Mouse (Mus musculus) forebrain, postnatal 0 days (tissue): Measurements from ENCODE around the gene BC049715. TPM values are rescaled to one million over a fixed set of nuclear protein-coding genes. Genes with fewer than 3 reads are reported as not detected.
A peak's percentile ranks its signal among the peaks of the same experiment; 100 is the strongest.
"Not testable (repeated sequence)": the region's sequence is repeated elsewhere in the genome, so short reads cannot be mapped to it uniquely, and the experiment has no call there.

ENCODE experiments used
- ATAC-seq: fragments of 200-750 bp; cut with Nextera tagmentation; 2 replicates; pipeline ENCODE4 v1.8.0; 2017; ENCODE audit warnings: mild to moderate bottlenecking, moderate library complexity
- DNase-seq: peaks from one replicate; pipeline ENCODE4 v3.0.0-alpha.2; 2015
- H3K27ac ChIP-seq: fragments of 300-500 bp; sonication (generic); 2 replicates; pipeline ENCODE4 v1.5.1; 2014; ENCODE audit warnings: low read depth, mild to moderate bottlenecking, antibody characterized with exemption, low read length, moderate library complexity, mixed read lengths
- H3K27me3 ChIP-seq: fragments of 300-500 bp; sonication (generic); 2 replicates; pipeline ENCODE4 v1.6.1; 2014; ENCODE audit warnings: mild to moderate bottlenecking, low read length, mixed read lengths; ENCODE audit not compliant: insufficient read depth
- H3K36me3 ChIP-seq: fragments of 300-500 bp; sonication (generic); 2 replicates; pipeline ENCODE4 v1.6.1; 2014; ENCODE audit warnings: mild to moderate bottlenecking, moderate library complexity; ENCODE audit not compliant: insufficient read depth
- H3K4me1 ChIP-seq: fragments of 300-500 bp; sonication (generic); 2 replicates; pipeline ENCODE4 v1.6.1; 2014; ENCODE audit warnings: antibody characterized with exemption; ENCODE audit not compliant: insufficient read depth
- H3K4me2 ChIP-seq: fragments of 300-500 bp; sonication (generic); 2 replicates; pipeline ENCODE4 v1.6.1; 2014; ENCODE audit warnings: low read depth, mild to moderate bottlenecking, moderate library complexity
- H3K4me3 ChIP-seq: fragments of 300-500 bp; sonication (generic); 2 replicates; pipeline ENCODE4 v1.5.1; 2014; ENCODE audit warnings: low read depth, low read length, mixed read lengths
- H3K9ac ChIP-seq: fragments of 300-500 bp; sonication (generic); 2 replicates; pipeline ENCODE4 v1.6.1; 2014; ENCODE audit warnings: mild to moderate bottlenecking
- H3K9me3 ChIP-seq: fragments of 300-500 bp; sonication (generic); 2 replicates; pipeline ENCODE4 v1.6.1; 2016; ENCODE audit warnings: low read length
- CTCF ChIP-seq: sonication (generic); IDR thresholded peaks from 2 replicates; pipeline ENCODE4 v1.5.1; 2016; ENCODE audit warnings: antibody characterized with exemption, control low read depth, low read depth
- WGBS: fragments of 180-500 bp; shearing (Covaris S2); extraction: QIAGEN DNeasy Blood & Tissue Kit; methylation state at CpG from one replicate; pipeline ENCODE4 v1.1.7; 2014; 5-methylcytosine and 5-hydroxymethylcytosine counted together
- polyA plus RNA-seq: library from polyadenylated mRNA; unstranded; fragments of >200 nt; fragmentation: Nextera tagmentation; extraction: Ambion mirVana; gene quantifications from 2 replicates; pipeline ENCODE4 v1.2.1, GENCODE M21; 2015
- total RNA-seq: library from RNA; depleted of rRNA; stranded (reverse); fragments of >200 nt; gene quantifications from 2 replicates; pipeline ENCODE4 v1.2.3, GENCODE M21; 2014

The BC049715 gene
- total and polyA plus RNA-seq, 2 experiments from 2014 or later = 1.9 to 2.1 TPM

GRCm38 (mm10) chr6:136793831-136794525, 33.4 kb upstream of the BC049715 start:
- 0 out of 2 replicates have a peak overlapping the region, but pooled peaks have one; percentile 14 for H3K9ac ChIP-seq
- 0 out of 2 replicates have a peak, but pooled peaks cover 4% of the 10 kb centered on the region for H3K4me1 ChIP-seq
- peaks cover 6% of the 10 kb centered on the region; the same call in 1 of the 2 replicates for H3K27me3 ChIP-seq
- WGBS = 2% methylated on average over 24 of the region's 24 CpGs
- peak overlapping the region; percentile 57 for H3K4me2 ChIP-seq
- no peak overlapping the region for H3K27ac ChIP-seq
- DNase-seq (no peak), ATAC-seq (peak; percentile 12; the same call in 1 of the 2 replicates)
- no peak for TF ChIP-seq CTCF
- H3K4me3 ChIP-seq = peak overlapping the region; percentile 30
- no peaks in the 10 kb centered on the region for H3K36me3 ChIP-seq
- H3K9me3 ChIP-seq = no peaks in the 10 kb centered on the region

GRCm38 (mm10) chr6:136795110-136795509, 32.3 kb upstream of the BC049715 start:
- WGBS = 69% methylated on average over 1 of the region's 1 CpGs
- DNase-seq = no peak
- 0 out of 2 replicates have a peak, but pooled peaks cover 4% of the 10 kb centered on the region for H3K4me1 ChIP-seq
- H3K27me3 ChIP-seq = peaks cover 6% of the 10 kb centered on the region; the same call in 1 of the 2 replicates
- no peaks in the 10 kb centered on the region for H3K9me3 ChIP-seq
- no peaks in the 10 kb centered on the region for H3K36me3 ChIP-seq
- no peak overlapping the region for H3K4me3 ChIP-seq
- no peak overlapping the region for H3K4me2 ChIP-seq
- no peak overlapping the region for H3K27ac ChIP-seq
- no peak overlapping the region for H3K9ac ChIP-seq
- ATAC-seq = no peak
- no peak for TF ChIP-seq CTCF

GRCm38 (mm10) chr6:136795850-136796249, 31.6 kb upstream of the BC049715 start:
- DNase-seq (no peak), ATAC-seq (no peak)
- Histone ChIP-seq H3K9me3 (no peaks in the 10 kb centered on the region), H3K4me2 (no peak overlapping the region), H3K36me3 (no peaks in the 10 kb centered on the region), H3K4me1 (0 out of 2 replicates have a peak, but pooled peaks cover 4% of the 10 kb centered on the region), H3K27me3 (peaks cover 6% of the 10 kb centered on the region; the same call in 1 of the 2 replicates), H3K9ac (no peak overlapping the region), H3K27ac (no peak overlapping the region), H3K4me3 (no peak overlapping the region)
- WGBS = 50% methylated on average over 6 of the region's 6 CpGs
- no peak for TF ChIP-seq CTCF

GRCm38 (mm10) chr6:136797874-136798693, 29.3 kb upstream of the BC049715 start:
- H3K9ac ChIP-seq, H3K4me2 ChIP-seq, DNase-seq, H3K27ac ChIP-seq, ATAC-seq, H3K4me3 ChIP-seq, H3K4me1 ChIP-seq, H3K36me3 ChIP-seq, H3K9me3 ChIP-seq, H3K27me3 ChIP-seq: not testable (repeated sequence)
- WGBS = 90% methylated on average over 3 of the region's 3 CpGs

- no peak for ATAC-seq
- peaks cover 5% of the 10 kb centered on the region for H3K4me1 ChIP-seq
- H3K27ac ChIP-seq = no peak overlapping the region
- H3K9me3 ChIP-seq = no peaks in the 10 kb centered on the region
- no peak overlapping the region for H3K4me2 ChIP-seq
- no peaks in the 10 kb centered on the region for H3K27me3 ChIP-seq
- H3K9ac ChIP-seq = no peak overlapping the region
- no peak for DNase-seq
- no peak for TF ChIP-seq CTCF
- no peak overlapping the region for H3K4me3 ChIP-seq
- H3K36me3 ChIP-seq = no peaks in the 10 kb centered on the region
- 89% methylated on average over 8 of the region's 8 CpGs for WGBS
Observed at GRCm38 (mm10) chr6:136800710-136801109, 26.7 kb upstream of the BC049715 start.

GRCm38 (mm10) chr6:136801274-136801673, 26.2 kb upstream of the BC049715 start:
- Histone ChIP-seq H3K4me1 (peaks cover 5% of the 10 kb centered on the region), H3K4me3 (no peak overlapping the region), H3K36me3 (no peaks in the 10 kb centered on the region), H3K4me2 (no peak overlapping the region), H3K27ac (no peak overlapping the region), H3K9me3 (no peaks in the 10 kb centered on the region), H3K27me3 (no peaks in the 10 kb centered on the region), H3K9ac (no peak overlapping the region)
- ATAC-seq = no peak
- DNase-seq = no peak
- no peak for TF ChIP-seq CTCF
- 91% methylated on average over 6 of the region's 6 CpGs for WGBS

- DNase-seq (no peak), ATAC-seq (peak; percentile 4)
- no peak for TF ChIP-seq CTCF
- Histone ChIP-seq H3K36me3 (no peaks in the 10 kb centered on the region), H3K4me3 (peak overlapping the region; percentile 59), H3K4me2 (peak overlapping the region; percentile 64), H3K4me1 (peaks cover 5% of the 10 kb centered on the region), H3K9me3 (no peaks in the 10 kb centered on the region), H3K27me3 (no peaks in the 10 kb centered on the region), H3K27ac (peak overlapping the region; percentile 97), H3K9ac (peak overlapping the region; percentile 90)
- WGBS = 18% methylated on average over 12 of the region's 12 CpGs
Observed at GRCm38 (mm10) chr6:136803093-136803738, 24.2 kb upstream of the BC049715 start.
